Mouse (Mus musculus): ENCODE results near the gene Rap1gap. TPM values are rescaled to one million over a fixed set of nuclear protein-coding genes. Genes with fewer than 3 reads are reported as not detected.

Gene Rap1gap
- polyA plus RNA-seq, 1 experiment from 2014 or later = 25.5 TPM

Other genes with a start within 250 kb of the Rap1gap start
- gene Cela3b, start 234.2 kb upstream of the Rap1gap start, polyA plus RNA-seq (2014; fragmentation: Nextera tagmentation; extraction: Ambion mirVana) = not detected in 2 replicates
- not detected in 2 replicates for gene 1700013G24Rik, start 211.4 kb upstream of the Rap1gap start, polyA plus RNA-seq (2014; fragmentation: Nextera tagmentation; extraction: Ambion mirVana)
- 4.0 and 4.7 TPM in 2 replicates for gene Hspg2, start 196.0 kb upstream of the Rap1gap start, polyA plus RNA-seq (2014; fragmentation: Nextera tagmentation; extraction: Ambion mirVana)
- not detected in 2 replicates for gene Ldlrad2, start 90.2 kb upstream of the Rap1gap start, polyA plus RNA-seq (2014; fragmentation: Nextera tagmentation; extraction: Ambion mirVana)
- gene Usp48, start 71.0 kb upstream of the Rap1gap start, polyA plus RNA-seq (2014; fragmentation: Nextera tagmentation; extraction: Ambion mirVana) = 52.4 and 68.4 TPM in 2 replicates
- gene Alpl, start 131.7 kb downstream of the Rap1gap start, polyA plus RNA-seq (2014; fragmentation: Nextera tagmentation; extraction: Ambion mirVana) = 7.4 and 7.7 TPM in 2 replicates
- gene Ece1, start 197.5 kb downstream of the Rap1gap start, polyA plus RNA-seq (2014; fragmentation: Nextera tagmentation; extraction: Ambion mirVana) = 9.1 and 12.0 TPM in 2 replicates

Data from forebrain, embryonic 14.5 days (tissue).